Mouse (Mus musculus): ENCODE measurements around the gene Slc25a45.

DNA sequence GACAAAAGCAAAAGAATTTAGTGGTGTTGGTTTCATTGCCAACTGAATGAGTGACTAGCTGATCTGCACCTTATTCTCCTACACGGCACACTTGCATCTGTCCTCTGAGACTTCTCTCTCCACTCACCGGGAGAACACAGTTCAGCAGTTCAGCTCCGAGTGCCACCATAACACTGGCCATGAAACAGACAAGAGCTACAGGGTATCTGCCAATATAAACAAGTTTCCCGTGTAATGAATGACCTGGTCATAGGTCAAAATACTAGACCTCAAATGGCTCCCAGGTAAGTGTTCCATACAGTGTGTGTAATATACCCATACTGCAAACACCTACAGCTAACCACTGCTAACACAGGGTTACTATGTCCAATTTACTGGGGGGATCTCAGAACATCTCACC is 11.6 kb downstream of the Slc25a45 start:
- no peak for TF ChIP-seq POLR2A (IDR thresholded peaks at IDR 0.05; ENCODE audit: borderline replicate concordance, control insufficient read depth, low read depth, low read length)
- no peak for TF ChIP-seq CTCF (IDR thresholded peaks at IDR 0.05; ENCODE audit: control insufficient read depth, insufficient read depth, low read length)
